Mouse (Mus musculus) hindbrain, embryonic 14.5 days (tissue): ENCODE results near the gene Fam171b. TPM values are rescaled to one million over a fixed set of nuclear protein-coding genes. Genes with fewer than 3 reads are reported as not detected.

Experiments
- ATAC-seq: fragments of 200-750 bp; cut with Nextera tagmentation; 2 replicates; pipeline ENCODE4 v1.8.0; 2017; ENCODE audit warnings: moderate number of reproducible peaks, mild to moderate bottlenecking, moderate TSS enrichment, moderate library complexity; ENCODE audit not compliant: low FRiP score
- DNase-seq: peaks from one replicate; pipeline ENCODE4 v3.0.0-alpha.2; 2015; ENCODE audit warnings: low spot score
- H3K27ac ChIP-seq: fragments of 300-500 bp; sonication (generic); 2 replicates; pipeline ENCODE4 v1.5.1; 2014; ENCODE audit warnings: mild to moderate bottlenecking, moderate library complexity
- H3K27me3 ChIP-seq: fragments of 300-500 bp; sonication (generic); 2 replicates; pipeline ENCODE4 v1.6.1; 2014; ENCODE audit warnings: mild to moderate bottlenecking, low read length, mixed read lengths; ENCODE audit not compliant: control insufficient read depth, insufficient read depth
- H3K36me3 ChIP-seq: fragments of 300-500 bp; sonication (generic); replicated peaks from 2 replicates; pipeline ENCODE4 v1.6.1; 2014; ENCODE audit not compliant: control insufficient read depth, insufficient read depth
- H3K4me1 ChIP-seq: fragments of 300-500 bp; sonication (generic); replicated peaks from 2 replicates; pipeline ENCODE4 v1.6.1; 2014; ENCODE audit warnings: antibody characterized with exemption, low read length, mixed read lengths; ENCODE audit not compliant: control insufficient read depth, insufficient read depth
- H3K4me2 ChIP-seq: fragments of 300-500 bp; sonication (generic); replicated peaks from 2 replicates; pipeline ENCODE4 v1.6.1; 2014; ENCODE audit warnings: mild to moderate bottlenecking, moderate library complexity
- H3K4me3 ChIP-seq: fragments of 300-500 bp; sonication (generic); replicated peaks from 2 replicates; pipeline ENCODE4 v1.5.1; 2014; ENCODE audit warnings: mild to moderate bottlenecking, low read length
- H3K9ac ChIP-seq: fragments of 300-500 bp; sonication (generic); 2 replicates; pipeline ENCODE4 v1.6.1; 2014
- H3K9me3 ChIP-seq: fragments of 300-500 bp; sonication (generic); 2 replicates; pipeline ENCODE4 v1.6.1; 2016; ENCODE audit warnings: low read length; ENCODE audit not compliant: control insufficient read depth
- WGBS: fragments of 180-500 bp; shearing (Covaris S2); extraction: QIAGEN DNeasy Blood & Tissue Kit; methylation state at CpG from one replicate; pipeline ENCODE4 v1.1.7; 2014; 5-methylcytosine and 5-hydroxymethylcytosine counted together
- polyA plus RNA-seq: library from polyadenylated mRNA; unstranded; fragments of >200 nt; fragmentation: Nextera tagmentation; extraction: Ambion mirVana; gene quantifications from 2 replicates; pipeline ENCODE4 v1.2.1, GENCODE M21; 2014

Gene Fam171b
- polyA plus RNA-seq: 85.7 and 98.4 TPM in 2 replicates

DNA sequence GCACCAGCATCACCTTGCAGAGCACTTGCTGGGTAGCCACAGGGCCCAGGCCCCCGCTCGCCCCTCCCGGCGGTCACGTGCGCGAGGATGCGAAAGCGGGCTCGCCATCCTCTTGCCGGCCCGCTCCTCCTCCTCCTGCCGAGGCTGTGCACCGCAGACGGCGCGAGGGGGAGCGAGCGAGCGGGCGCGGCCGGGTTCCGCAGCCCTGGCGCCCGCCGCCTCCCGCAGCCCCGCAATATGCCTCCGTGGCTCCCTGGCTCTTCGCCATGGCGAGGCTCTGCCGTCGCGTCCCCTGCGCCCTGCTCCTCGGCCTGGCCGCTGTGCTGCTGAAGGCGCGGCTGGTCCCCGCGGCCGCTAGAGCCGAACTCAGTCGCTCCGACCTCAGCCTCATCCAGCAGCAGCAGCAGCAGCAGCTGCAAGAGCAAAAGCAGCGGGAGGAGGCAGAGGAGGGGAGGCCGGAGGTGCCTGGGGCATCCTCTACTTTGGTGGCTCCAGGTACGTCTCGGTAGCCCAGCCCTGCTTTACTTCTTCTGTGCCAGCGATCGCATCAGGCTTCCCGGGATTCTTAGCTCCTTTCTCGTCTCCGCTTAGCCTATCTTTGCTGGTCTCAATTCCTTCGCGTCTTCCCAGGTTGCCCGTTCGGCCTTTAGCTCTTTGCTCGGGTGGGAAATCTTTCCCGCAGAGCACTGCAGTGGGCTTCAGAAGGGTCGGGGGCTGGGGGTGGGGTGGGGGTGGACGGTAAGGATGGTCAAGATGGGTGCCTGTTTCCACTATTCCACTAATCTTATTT is at the start of gene Fam171b:
Gene Fam171b, plus strand, starts transcription at position 154 of the 790 bp plus-strand sequence.
- under 1% methylated on average over 63 of the region's 63 CpGs for WGBS
- DNase-seq (peak; percentile 82), ATAC-seq (peak; percentile 96)
- no peaks in the 10 kb centered on the region for H3K36me3 ChIP-seq
- H3K27me3 ChIP-seq: no peaks in the 10 kb centered on the region
- peaks cover 23% of the 10 kb centered on the region for H3K4me1 ChIP-seq
- peak within 1 kb of the TSS; percentile 98 for H3K9ac ChIP-seq
- H3K9me3 ChIP-seq: no peaks in the 10 kb centered on the region
- peak within 1 kb of the TSS; percentile 92 for H3K4me3 ChIP-seq
- H3K27ac ChIP-seq: peak within 1 kb of the TSS; percentile 99
- H3K4me2 ChIP-seq: peak within 1 kb of the TSS; percentile 62

GRCm38 (mm10) chr2:83766058-83766457 is 46.4 kb upstream of the Fam171b start:
- Histone ChIP-seq H3K27ac (no peak overlapping the region), H3K4me2 (no peak overlapping the region), H3K4me3 (no peak overlapping the region), H3K9ac (no peak overlapping the region), H3K4me1 (no peaks in the 10 kb centered on the region), H3K9me3 (no peaks in the 10 kb centered on the region), H3K27me3 (no peaks in the 10 kb centered on the region), H3K36me3 (no peaks in the 10 kb centered on the region)
- WGBS: 75% methylated on average over 6 of the region's 6 CpGs
- no peak for DNase-seq
- no peak for ATAC-seq

GRCm38 (mm10) chr2:83766878-83767277 is 45.6 kb upstream of the Fam171b start:
- no peak for DNase-seq
- H3K27ac ChIP-seq: no peak overlapping the region
- WGBS: 67% methylated on average over 1 of the region's 1 CpGs
- H3K9ac ChIP-seq: no peak overlapping the region
- no peaks in the 10 kb centered on the region for H3K9me3 ChIP-seq
- ATAC-seq: no peak
- no peaks in the 10 kb centered on the region for H3K36me3 ChIP-seq
- no peaks in the 10 kb centered on the region for H3K4me1 ChIP-seq
- H3K27me3 ChIP-seq: no peaks in the 10 kb centered on the region
- no peak overlapping the region for H3K4me3 ChIP-seq
- H3K4me2 ChIP-seq: no peak overlapping the region

DNA sequence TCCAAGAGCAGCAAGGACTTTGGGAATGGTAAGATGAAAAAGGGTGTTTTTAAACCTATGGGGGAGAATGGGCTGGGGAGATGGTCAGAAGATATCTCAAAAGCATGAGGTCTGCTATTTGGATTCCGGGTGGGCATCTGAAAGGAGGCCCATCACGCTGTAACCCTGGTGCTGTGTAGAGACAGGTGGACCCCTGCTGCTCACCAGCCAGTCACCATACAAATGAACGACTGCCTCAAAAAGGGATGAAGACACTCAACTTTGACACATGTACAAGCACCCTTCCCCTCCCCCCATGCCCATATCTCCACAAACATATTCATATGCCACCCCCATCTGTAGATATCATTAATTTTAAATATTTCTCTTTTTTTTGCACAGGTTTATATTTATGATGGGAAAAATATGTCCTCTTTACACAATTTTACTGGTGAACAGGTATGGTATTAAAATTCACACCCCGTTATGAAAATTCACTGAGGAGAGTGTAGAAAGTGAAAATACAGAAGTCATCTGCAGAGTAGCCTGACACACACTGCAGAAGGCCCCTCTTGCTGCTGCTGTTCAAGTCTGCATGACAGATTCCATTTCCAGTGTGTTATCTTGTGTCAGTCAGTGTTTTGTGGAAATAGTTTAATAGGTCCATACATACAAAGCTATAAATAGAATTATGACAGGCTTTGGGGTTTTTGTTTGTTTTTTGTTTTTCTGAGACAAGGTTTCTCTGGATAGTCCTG is 44.0 kb upstream of the Fam171b start:
- H3K9ac ChIP-seq: no peak overlapping the region
- DNase-seq (no peak), ATAC-seq (no peak)
- no peak overlapping the region for H3K4me3 ChIP-seq
- no peaks in the 10 kb centered on the region for H3K27me3 ChIP-seq
- H3K36me3 ChIP-seq: no peaks in the 10 kb centered on the region
- 84% methylated on average over 4 of the region's 4 CpGs for WGBS
- H3K9me3 ChIP-seq: no peaks in the 10 kb centered on the region
- H3K4me1 ChIP-seq: no peaks in the 10 kb centered on the region
- H3K27ac ChIP-seq: no peak overlapping the region
- no peak overlapping the region for H3K4me2 ChIP-seq

DNA sequence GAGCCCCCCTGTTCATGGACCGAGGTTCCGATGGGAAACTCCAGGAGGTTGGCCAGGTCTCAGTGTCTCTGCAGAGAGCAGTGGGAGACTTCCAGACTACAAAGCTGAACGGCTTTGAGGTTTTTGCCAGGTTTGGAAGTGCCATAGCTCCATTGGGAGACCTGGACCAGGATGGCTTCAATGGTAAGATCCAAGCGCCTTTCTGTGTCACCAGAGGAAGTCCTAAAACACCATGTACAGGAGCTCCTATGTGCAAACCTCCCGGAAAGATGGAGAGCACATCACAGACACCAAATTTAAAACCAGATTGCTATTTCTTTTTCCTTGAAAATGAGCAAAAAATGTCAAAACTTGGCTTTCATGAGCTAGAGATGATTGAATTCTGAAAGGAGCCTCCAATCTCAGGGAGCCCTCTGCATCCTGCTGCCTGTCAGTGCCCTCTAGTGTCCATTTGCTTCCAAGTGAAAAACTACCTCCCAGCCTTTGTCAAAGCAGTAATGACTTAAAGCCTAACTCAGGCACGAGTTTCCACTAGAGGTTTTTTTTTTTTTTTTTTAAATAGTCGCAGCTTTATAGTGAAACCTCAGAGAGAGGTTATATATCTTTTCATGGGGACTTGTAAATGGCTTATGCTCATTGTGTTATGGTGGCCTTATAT is 41.2 kb upstream of the Fam171b start:
- Histone ChIP-seq H3K4me3 (no peak overlapping the region), H3K4me1 (no peaks in the 10 kb centered on the region), H3K9me3 (no peaks in the 10 kb centered on the region), H3K4me2 (no peak overlapping the region), H3K9ac (no peak overlapping the region), H3K27me3 (no peaks in the 10 kb centered on the region), H3K27ac (no peak overlapping the region), H3K36me3 (no peaks in the 10 kb centered on the region)
- DNase-seq: peak; percentile 74
- no peak for ATAC-seq
- 60% methylated on average over 7 of the region's 7 CpGs for WGBS

GRCm38 (mm10) chr2:83791330-83792073 is 20.9 kb upstream of the Fam171b start:
- Histone ChIP-seq H3K9ac (no peak overlapping the region), H3K4me1 (no peaks in the 10 kb centered on the region), H3K27ac (peak overlapping the region; percentile 32; the same call in 1 of the 2 replicates), H3K27me3 (no peaks in the 10 kb centered on the region), H3K4me2 (peak overlapping the region; percentile 40), H3K9me3 (no peaks in the 10 kb centered on the region), H3K36me3 (peaks cover 4% of the 10 kb centered on the region; the same call in 1 of the 2 replicates), H3K4me3 (peak overlapping the region; percentile 12)
- 63% methylated on average over 20 of the region's 20 CpGs for WGBS
- ATAC-seq (peak; percentile 77), DNase-seq (no peak)

GRCm38 (mm10) chr2:83792102-83792501 is 20.3 kb upstream of the Fam171b start:
- H3K4me1 ChIP-seq: no peaks in the 10 kb centered on the region
- H3K27ac ChIP-seq: no peak overlapping the region
- WGBS: 62% methylated on average over 4 of the region's 4 CpGs
- no peak for ATAC-seq
- peak overlapping the region; percentile 12 for H3K4me3 ChIP-seq
- no peaks in the 10 kb centered on the region for H3K9me3 ChIP-seq
- H3K27me3 ChIP-seq: no peaks in the 10 kb centered on the region
- H3K4me2 ChIP-seq: peak overlapping the region; percentile 40
- no peak for DNase-seq
- peaks cover 4% of the 10 kb centered on the region; the same call in 1 of the 2 replicates for H3K36me3 ChIP-seq
- H3K9ac ChIP-seq: no peak overlapping the region

GRCm38 (mm10) chr2:83795766-83796165 is 16.7 kb upstream of the Fam171b start:
- H3K4me1 ChIP-seq: no peaks in the 10 kb centered on the region
- DNase-seq (no peak), ATAC-seq (no peak)
- no peak overlapping the region for H3K4me2 ChIP-seq
- 93% methylated on average over 4 of the region's 4 CpGs for WGBS
- no peaks in the 10 kb centered on the region for H3K9me3 ChIP-seq
- H3K27me3 ChIP-seq: no peaks in the 10 kb centered on the region
- H3K9ac ChIP-seq: no peak overlapping the region
- no peak overlapping the region for H3K27ac ChIP-seq
- H3K36me3 ChIP-seq: peaks cover 4% of the 10 kb centered on the region; the same call in 1 of the 2 replicates
- no peak overlapping the region for H3K4me3 ChIP-seq
